Mouse (Mus musculus) cerebral cortex, adult 2 months (tissue): ENCODE measurements around the gene Gpr15.

Experiments used
- WGBS: fragments of 180-500 bp; shearing (Covaris S2); methylation state at CpG from one replicate; pipeline ENCODE4 v1.1.7; 2018; 5-methylcytosine and 5-hydroxymethylcytosine counted together

Gene Gpr15

DNA sequence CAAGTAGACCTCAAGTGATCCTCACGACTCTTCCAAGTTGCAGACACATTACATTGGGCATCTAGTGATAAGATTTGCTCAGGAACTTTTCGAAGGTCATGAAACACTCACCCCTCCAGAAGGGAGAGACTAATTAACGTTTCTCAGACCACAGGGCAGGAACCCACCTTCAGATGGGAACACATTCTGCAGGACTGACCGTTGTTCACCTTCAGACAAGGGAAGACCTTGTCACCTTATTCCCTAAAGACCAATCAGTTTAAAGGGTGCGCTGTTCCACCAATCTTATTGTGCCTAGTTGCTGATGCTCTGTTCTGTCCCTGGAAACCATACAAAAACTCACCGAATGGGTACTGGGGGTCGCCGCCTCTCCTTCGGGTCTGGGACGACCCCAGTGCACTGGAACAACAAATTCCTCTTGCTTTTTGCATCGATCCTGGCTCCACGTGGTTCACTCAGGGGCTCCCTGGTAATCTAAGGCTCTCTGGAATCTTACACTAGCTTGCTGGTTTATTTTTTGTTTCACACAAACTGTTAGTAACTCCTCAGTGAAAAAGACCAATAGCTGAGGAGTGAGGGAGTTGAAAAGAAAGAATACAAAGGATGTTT, 17.9 kb downstream of the Gpr15 start:
- WGBS: 88% methylated on average over 12 of the region's 12 CpGs

DNA sequence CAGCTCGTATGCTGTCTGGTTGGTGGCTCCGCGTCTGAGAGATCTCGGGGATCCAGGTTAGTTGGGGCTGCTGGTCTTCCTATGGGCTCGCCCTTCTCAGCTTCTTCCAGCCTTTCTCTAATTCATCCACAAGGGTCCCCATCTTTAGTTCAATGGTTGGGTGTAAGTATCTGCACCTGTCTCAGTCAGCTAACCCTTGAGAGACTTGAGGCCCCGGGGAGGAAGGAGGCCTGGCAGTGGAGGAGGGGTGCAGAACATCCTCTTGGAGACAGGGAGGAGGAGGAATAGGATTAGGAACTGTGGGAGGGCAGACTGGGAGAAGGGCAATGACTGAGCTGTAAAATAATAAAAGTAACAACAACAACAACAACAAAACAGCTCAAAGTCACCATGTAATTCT, 18.7 kb downstream of the Gpr15 start:
- WGBS: 79% methylated on average over 6 of the region's 6 CpGs

DNA sequence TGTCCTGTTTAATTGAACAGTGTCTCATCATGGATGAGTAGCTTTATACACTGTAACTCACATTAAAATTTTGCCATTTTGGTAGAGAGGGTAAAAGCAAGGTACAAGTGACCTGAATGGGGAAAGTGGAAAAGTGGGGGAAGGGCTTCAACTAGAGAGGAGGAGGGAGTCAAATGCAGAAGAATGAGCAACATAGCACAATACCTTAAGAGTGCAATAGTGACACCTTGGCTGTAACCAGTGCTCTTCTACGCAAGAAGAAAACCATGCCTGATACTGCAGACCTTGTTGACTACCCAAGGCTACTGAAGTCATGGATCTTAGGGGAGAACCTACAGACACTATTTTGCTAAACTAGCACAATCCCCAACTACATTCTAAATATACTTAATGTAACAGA, 21.6 kb downstream of the Gpr15 start:
- WGBS: 100% methylated on average over 1 of the region's 1 CpGs

DNA sequence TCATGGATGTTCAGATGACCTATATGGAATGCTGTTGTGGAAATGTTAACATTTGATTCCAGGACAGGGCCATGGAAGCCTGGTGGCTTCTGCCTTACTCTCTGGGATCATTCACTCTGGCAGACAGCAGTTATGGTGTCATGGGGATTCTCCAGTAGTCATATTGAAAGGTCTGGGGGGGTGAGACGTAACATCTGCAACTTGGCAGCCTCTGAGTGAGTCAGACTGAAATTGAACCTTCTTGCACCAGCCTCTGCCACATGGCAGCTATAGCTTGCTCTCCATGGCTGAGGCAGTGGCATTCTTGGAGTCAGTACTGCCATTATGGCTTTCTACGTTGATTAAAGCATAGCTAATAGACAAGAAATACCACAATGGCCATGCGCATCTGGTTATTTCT, 22.1 kb downstream of the Gpr15 start:
- 87% methylated on average over 3 of the region's 3 CpGs for WGBS

DNA sequence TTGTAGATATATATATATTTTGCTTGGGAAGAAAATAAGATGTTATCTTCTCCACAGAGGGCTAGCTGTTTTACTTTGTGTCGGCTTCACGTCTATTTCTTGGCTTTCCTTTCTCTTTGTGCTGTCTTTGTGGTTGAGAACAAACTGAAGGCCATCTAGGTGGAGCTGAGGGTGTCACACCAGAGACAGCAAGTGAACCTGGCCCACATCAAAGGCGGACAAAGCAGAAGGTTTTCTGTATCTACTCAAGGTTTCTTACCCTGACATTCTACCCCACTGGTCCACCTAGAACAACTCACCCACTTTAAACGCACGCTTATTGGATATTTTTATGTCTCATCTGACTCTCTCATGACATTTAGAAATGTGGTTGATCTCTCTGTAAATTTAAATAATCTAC, 24.8 kb downstream of the Gpr15 start:
- WGBS: 93% methylated on average over 5 of the region's 5 CpGs

DNA sequence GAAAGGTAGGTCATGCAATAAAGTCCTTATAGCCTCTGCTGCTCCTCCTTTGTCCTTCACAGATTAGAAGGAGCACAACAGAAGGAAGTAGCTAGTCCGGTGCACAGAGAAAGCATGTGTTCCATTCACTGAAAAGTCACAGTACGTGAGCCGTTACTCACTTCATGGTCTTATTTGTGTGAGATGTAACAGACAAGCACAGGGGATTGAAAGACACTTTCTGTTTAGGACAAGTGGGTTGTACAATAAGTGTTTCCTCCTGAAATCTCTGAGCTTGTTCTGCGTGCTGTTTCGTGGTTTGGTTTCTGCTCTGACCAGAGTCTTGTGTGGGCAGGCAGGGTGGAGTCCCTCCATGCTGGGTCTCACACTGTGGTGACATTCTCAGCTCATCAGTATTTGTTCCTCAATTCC, 28.5 kb downstream of the Gpr15 start:
- 72% methylated on average over 5 of the region's 5 CpGs for WGBS

DNA sequence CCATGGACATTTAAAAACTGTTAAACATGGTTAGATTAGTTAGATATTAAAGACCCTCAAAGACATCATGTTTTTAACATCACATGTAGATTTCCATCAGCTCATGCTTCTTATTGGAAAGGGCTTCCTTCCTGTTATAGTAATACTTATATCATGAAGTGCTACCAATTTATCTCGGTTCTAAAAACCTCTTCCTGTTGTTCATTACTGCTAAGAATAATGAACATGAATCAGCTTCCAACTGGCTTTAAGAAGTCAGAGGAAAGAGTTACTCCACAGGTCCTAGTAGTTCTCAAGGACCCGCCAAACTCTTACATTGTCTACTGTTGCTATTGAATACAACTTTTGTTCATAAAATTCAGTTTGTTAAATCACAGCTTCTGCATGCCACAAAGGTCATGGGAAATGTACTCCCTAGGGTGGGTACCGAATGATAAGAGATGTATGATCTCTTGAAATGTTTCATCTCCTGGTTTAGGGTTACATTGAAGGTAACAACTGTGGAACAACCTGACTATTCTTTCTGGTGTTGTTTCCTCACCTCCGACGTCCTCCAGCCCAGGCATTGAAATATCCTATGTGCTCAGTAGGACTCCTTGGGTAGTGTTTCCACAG, 29.2 kb downstream of the Gpr15 start:
- 84% methylated on average over 5 of the region's 5 CpGs for WGBS

DNA sequence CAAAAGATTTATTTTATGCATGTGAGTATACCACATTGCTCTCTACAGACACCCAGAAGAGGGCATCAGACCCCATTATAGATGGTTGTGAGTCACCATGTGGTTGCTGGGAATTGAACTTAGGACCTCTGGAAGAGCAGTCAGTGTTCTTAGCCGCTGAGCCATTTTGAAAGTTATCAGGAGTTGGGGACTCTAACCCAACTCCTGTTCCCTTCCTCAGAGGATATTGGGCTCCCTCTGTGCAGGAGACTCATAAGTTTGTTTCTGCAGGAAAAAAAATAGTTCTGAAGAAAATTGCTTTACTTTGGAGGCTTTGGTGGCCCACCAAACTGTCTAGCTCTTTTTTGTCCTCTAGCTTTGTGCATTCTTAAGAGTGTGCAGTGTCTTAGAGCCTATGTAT, 30.3 kb downstream of the Gpr15 start:
- WGBS: 94% methylated on average over 1 of the region's 1 CpGs

DNA sequence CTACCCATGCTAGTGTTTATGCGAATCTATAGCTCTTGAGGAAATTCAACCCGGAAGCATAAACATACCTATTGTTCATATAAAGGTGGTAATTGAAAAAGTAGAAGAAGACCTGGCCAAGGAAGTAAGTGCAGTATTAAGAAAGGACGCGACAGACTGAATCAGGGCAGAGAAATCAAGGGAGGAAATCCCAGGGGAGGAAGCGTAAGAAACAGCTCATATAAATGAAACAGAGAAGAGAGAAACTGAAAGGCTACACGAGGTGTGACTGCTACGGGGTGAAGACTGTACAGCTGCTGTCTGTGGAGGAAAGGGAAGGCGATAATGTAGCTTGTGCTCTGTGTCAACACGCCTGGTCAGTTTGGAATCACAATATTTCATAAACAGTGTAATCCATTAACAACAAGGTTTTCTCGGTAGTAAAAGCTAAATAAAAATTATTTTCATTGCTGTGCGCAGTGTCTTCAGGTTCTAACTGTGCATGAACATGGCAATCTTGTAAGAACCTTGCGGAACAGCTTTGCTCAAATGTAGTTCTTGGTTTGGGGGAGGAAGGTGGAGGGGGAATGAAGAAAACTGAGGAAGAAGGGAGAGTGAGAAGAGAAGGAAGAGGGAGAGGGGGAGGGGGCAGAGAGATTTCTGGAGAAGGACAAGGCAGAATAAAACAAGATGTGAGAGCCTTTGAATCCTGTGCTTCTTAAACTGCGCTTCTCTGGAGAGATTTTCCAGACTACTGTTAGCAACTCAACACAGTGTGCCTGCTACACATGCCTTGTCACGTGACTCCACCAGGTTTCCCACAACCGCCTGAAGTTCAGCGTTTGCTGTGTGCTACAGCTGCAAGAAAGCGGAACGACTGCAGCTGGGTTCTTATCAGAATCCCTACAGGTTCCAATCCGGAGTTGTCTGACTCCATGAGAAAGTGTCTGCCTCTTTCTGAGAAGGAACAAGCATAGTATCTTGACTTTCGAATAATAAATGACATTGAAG, 33.0 kb downstream of the Gpr15 start:
- 68% methylated on average over 20 of the region's 20 CpGs for whole genome bisulfite sequencing

DNA sequence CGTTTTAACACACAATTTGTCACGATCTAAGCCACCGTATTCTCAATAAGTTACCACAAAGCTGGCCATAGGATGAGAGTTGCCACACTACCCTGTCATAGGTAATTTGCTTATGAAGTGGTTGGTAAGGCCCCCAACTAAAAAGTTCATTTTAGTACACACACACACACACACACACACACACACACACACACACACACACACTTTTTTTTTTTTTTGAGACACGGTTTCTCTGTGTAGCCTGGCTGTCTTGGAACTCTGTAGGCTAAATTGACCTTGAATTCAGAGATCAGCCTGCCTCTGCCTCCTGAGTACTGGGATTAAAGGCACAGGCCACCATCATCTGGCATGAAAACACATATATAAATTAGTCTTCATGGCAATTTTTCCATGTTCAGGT, 35.0 kb downstream of the Gpr15 start:
- 93% methylated on average over 4 of the region's 4 CpGs for WGBS

DNA sequence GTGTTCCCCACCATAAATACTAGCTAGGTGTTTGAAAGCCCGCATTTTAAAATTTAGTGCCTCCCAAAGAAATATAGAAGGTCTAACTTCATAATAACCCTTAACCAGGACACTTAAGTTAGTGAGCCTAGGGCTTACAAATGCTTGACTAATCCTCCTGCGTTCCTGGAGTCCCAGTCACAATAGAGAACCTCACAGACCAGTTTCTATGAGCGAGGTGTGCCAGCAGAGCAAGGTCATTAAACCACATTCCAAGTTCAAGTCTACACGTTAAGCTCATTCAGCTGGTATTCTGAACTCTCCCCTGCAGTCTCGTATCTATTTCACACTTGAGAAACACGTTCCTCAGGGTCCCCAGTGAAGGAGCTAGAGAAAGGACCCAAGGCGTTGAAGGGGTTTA, 36.0 kb downstream of the Gpr15 start:
- WGBS: 85% methylated on average over 7 of the region's 7 CpGs

DNA sequence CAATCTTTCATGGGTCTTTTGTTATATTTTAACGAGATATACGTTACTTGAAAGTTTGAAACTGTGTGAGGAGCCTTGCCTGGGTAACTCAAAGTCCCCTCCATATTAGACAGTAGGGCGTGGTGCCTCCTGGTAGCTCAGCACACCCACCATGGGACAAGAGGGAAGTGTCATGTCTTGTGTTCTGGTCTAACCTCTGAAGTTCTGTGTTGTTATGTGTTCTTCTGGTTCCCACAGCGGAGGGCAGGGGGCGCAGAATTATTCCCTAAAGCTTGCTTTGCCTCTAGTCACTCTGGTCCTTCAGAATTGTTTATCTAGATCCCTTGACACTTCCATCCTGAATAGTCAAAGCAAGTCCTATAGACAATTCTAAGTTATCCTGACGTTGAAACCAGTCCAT, 36.8 kb downstream of the Gpr15 start:
- WGBS: 87% methylated on average over 6 of the region's 6 CpGs

DNA sequence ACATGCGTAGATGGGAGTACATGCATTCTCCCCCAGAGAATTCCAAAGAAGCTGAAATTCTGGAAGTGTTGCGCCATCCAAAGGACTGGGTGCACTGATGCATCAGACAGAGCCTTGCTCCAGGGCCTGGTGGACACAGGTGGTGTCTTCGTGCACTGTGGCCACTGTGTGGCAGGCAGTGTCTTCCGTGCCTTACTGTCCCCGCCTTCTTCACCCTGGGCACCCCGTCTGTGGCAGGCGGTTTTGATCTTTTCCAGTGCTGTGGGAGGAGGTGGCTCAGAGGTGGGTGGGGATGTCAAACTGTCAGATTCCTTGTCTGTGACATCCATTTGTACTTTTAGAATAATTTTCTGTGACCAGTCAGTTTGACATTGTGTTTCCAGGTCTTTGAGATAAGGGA, 40.2 kb downstream of the Gpr15 start:
- WGBS: 65% methylated on average over 7 of the region's 7 CpGs

DNA sequence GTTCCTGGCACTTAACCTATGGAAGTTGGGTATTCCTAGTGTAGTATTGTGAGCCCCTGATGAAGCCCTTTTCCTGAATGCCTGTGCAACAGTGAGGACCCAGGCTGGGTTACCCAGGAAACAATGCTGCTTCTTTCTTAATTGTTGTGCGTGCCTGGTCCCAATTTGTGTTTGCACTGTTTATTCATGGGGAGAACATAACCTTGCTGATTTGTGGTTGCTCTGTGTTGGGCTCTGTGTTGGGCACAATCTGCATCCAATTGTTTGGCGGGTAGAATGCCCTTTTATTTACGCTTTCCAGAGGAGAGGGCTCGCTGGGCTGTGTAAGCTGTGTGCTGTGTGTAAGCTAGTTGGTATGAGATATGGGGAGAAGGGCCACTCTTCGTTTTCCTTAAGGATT, 41.4 kb downstream of the Gpr15 start:
- WGBS: 64% methylated on average over 5 of the region's 5 CpGs

DNA sequence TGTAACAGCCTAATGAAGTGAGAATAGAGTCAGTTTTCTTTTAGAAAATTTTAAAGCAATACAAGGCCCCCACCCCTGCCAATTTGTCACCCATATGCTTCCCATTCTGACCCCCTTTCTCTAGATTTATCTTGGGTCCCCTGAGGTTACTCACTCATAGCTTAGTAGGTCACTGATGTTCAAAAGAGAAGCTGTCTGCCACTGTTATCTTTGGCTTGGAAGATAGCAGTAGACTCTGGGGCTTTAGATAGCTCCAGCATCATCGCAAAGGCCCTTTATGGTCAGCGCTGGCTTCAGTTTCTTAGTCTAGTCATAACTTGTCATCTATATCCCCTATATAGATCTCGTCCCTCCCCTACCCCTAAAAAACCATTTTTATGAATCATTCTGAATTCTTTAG, 42.2 kb downstream of the Gpr15 start:
- 81% methylated on average over 3 of the region's 3 CpGs for WGBS

DNA sequence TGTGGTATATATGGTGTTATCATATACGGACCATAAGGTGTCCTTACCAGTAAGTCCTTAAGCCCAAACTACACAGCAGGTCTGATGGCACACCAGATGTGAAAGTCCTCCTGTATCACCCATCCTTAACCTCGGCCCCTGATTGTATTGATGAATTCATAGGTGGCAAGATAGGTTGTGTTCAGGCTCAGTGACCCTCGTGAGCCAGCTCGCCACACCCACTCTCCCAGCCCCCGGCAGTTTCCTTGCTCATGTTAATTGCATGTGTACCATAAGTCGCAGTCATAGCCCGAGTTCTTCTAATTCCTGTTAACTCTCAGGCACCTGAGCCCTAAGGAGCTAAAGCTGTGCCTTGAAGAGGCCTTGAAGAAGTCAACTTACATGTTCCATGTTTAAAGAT, 42.7 kb downstream of the Gpr15 start:
- WGBS: 89% methylated on average over 7 of the region's 7 CpGs

DNA sequence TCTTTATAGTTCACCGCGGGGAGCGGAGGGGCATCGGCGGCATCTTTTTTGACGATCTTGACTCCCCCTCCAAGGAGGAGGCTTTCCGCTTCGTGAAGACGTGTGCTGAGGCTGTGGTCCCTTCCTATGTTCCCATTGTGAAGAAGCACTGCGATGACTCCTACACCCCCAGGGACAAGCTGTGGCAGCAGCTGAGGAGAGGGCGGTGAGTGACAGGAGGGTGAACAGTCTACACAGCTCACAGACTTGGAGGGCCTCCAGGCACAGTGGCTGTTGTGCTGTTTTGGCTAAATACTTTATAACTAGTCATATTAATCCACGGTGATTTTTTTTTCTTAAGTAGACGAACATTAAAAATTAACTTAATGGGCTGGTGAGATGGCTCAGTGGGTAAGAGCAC, 43.6 kb downstream of the Gpr15 start:
- WGBS: 67% methylated on average over 13 of the region's 13 CpGs

DNA sequence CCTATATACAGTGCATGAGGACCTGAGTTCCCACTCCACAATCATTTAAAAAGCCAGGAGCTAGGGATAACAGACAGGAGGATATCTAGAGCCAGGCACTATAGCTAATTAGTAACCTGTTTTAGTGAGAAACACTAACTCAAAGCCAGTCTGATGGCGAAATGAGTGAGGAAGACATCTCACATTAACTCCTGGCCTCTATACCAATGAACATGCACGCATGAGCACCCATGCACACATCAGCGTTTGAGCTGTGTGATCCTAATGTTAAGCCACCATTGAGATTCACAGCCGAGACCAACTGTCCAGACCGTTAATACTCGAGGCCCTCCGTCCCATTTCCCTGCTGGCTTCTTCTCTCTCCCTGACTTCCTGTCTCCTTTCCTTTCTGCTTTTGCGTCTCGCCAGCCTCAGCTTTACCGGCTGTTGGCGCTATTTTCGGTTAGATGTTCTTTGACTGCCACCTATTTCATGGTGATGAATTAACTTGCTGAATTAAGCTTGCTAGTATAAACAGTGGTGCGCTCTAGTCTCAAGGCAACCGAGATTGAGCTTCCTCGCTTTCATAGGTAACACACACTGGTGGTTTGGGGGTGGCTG, 45.0 kb downstream of the Gpr15 start:
- 80% methylated on average over 15 of the region's 15 CpGs for WGBS

DNA sequence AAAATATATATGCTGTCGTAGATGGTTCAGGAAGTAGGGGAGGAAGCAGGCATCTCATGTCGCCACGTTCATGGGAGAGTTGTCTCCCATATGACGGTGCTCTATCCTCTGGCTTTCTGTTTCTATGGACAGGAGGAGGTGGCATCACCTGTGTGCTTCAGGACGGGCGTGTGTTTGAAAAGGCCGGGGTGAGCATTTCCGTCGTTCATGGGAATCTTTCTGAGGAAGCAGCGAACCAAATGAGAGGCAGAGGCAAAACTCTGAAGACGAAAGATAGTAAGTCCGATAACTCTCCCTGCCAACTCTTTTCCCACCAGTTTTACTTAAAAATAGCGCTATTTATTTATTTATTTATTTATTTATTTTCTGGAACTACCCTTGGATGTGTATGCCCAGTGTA, 46.5 kb downstream of the Gpr15 start:
- 89% methylated on average over 13 of the region's 13 CpGs for WGBS

DNA sequence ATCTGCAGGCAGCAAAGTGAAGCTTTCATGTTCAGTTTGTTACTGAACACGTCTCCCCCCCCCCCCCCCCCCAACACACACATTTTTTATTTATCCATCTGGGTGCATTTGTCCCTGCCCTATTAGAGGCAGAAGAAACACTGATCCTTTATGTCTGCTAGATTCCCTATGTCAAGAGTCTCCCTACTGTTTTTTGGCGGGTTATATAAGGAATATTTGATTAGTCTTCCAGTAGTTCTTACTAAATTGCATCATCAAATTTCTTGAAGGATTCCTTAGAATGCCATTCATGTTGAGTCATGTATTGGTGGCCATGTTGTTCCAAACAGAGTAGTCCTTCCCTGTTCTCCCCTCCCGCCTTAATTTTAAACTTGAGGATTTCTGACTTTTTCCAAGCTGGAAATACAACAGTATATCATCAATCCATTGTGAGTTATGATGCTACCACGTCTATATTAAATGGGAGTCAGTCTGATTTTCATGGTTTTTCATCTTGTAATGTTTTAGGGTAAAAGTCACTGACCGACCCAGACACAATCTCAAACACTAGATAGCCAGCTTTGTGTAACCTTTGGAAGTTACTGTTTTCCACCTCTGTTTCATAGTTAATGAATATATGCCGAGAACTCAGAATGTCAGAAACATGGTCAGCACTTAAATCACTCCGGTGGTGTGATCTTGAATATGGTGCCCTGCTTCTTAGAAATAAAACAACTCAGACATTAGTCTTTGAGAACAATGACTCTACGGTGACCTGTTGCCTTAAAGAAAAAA, 47.5 kb downstream of the Gpr15 start:
- 63% methylated on average over 8 of the region's 8 CpGs for WGBS

DNA sequence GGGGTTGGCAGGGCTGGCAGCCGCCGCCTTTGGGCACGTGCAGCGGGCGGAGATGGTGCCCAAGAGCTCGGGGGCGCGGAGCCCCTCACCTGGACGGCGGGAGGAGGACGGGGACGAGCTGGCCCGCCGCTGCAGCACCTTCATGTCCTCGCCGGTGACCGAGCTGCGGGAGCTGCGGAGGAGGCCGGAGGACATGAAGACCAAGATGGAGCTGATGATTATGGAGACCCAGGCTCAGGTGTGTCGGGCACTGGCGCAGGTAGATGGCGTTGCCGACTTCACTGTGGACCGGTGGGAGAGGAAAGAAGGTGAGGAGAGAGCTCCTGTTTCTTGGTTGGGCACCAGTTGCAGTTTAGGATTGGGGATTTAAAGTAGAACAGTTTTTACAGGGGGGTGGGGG, 48.2 kb downstream of the Gpr15 start:
- under 1% methylated on average over 25 of the region's 25 CpGs for WGBS
